Mouse (Mus musculus): Measurements from ENCODE around the gene Inf2.

Gene Inf2

DNA sequence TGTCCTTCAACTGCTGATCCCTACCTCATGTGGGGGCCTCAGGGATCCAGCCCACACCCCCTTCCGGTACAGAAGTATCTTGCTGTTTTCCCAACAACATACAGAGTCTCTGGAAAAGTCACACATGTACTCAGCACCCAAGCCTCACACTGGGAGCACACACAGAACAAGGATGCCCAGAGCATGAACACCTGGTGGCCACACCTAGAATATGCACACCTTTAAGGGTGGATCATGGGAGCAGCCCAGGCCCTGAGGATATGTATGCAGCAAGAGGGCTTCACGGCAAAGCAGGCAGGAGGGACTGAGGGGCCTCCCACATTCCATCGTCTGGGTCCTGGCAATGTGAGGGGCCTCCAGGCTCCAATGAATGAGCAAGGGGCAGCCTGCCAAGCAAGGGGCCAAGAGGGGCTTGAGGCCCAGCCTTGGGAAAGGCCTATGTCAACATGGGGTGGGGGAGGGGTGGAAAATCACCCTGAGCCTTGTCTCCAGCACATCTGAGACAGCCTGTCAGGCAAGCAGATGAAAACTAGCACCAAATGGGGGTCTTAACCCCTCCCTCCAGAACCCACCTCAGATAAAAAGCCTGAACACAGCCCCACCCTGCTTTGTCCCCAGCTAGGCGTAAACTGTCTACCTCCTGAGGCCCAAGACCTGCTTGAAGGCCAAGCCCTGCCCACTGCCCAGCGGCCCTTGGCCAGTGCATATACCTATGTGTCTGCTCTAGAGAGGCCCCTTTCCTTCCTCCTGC is 72.2 kb downstream of the Inf2 start:
- DNase-seq (ENCODE audit: low spot score): no peak

DNA sequence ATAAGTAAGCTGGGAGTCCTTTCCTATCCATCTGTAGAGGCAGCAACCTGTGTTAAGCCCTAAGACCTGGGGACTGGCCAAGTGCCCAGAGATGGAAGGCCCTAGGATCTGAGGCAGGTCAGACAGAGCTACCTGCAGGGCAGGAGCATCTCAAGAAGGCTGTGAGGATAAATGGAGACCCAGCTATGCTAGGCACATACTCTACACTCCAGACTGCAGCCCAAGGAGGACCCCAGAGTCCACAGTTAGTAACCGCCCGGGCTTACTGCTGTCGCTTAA is 72.7 kb downstream of the Inf2 start:
- no peak for DNase-seq (ENCODE audit: low spot score)

DNA sequence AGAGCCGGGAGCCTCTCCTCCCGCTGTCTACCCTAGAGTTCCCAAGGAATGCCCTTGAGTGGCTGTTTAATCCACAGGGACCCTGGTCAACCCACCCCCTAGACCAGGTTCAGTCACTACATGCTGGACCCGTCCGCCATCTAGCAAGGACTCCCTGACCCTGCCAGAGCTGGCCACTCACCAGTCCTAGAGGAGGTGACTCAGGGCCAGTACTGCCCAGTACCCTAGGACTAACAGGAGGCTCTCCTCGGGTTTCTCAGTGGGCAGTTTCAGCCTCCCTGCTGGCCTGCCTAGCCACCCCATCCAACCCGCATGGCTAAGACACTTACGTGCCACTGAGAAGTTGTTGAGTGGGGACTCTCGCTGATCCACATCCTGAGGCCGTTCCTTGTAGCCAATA is 73.3 kb downstream of the Inf2 start:
- no peak for DNase-seq (ENCODE audit: low spot score)

DNA sequence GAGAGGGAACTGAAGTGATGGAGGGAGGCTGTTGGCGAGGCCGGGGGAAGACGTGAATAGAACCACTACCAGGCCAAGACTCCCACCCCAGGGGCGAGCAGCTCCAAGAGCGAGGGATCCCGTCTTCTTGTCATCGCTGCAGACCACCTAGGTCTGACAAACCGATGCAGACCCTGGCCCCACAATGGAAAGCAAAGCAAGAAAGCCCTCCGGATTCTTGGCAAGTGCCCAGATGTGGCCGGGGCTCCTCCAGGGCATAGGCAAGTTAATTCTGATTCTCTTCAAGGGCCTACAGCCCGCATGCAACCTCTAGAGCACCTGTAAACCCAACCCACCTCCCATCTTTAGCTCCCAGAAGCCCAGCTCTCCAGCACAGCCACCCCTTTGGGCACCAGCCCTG is 74.7 kb downstream of the Inf2 start:
- no peak for DNase-seq (ENCODE audit: low spot score)

DNA sequence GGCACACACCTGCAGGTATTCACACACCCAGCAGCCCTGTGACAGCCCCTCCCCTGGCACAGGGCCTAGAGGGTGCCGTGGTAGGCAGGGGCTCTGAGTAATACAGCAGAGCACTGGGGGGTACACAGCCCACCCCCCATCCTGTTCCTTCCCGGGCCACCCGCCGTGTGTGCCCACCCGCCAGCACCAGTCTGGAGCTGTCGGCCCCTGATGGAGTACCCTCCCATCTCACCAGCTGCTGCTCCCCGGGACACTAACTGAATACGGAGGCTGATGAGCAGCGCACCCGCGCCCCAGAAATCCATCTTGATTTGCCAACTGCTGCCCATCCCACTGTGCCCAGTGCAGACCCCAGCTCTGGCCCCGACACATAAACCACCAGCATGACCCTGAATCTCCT is 75.1 kb downstream of the Inf2 start:
- no peak for DNase-seq (ENCODE audit: low spot score)

DNA sequence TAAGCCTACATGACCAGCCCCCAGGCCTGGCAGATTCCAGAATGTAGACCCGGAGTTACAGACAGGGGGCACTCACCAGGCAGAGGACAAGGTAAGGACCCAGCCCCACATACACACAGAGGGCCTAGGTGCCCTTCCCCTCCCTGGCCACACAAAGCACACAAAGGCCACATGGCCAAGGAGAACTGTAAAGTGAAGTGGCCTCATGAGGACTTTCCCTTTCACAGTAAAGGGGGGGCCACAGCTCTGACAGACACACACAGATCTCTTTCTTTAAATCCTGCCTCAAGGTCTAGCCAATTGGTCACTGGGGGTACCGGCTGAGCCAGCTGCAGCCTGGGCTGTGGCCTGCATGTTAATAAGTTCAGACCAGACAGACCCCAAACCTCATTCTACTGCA is 75.5 kb downstream of the Inf2 start:
- no peak for DNase-seq (ENCODE audit: low spot score)

DNA sequence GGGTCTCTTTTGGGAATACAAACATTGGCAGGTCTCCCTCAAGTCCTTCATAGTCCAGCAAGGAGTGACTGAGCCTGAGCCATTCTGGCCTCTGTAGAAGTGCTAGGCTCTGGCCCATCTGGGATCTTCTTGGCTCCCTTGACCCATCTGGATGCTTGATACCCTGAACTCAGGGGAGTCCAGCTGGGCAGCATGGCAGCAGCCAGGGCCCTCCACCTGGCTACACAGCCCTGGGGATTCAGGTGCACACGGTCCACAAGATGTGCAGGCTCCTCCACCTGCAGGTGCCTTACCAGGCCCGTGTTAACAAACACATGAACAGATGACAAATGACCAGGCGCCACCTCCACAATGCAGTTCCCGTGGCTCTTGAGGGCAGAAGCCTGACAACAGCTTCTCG is 76.1 kb downstream of the Inf2 start:
- DNase-seq (ENCODE audit: low spot score): no peak

Measured in urinary bladder, postnatal 25 days (tissue).